Mouse (Mus musculus): ENCODE measurements at regions not wholly inside any gene's neighbourhood (a gene's known extent, or its start where the extent isn't known, plus 50 kb on each side); places are given as distances from the start of the nearest gene placed in this dataset.

DNA sequence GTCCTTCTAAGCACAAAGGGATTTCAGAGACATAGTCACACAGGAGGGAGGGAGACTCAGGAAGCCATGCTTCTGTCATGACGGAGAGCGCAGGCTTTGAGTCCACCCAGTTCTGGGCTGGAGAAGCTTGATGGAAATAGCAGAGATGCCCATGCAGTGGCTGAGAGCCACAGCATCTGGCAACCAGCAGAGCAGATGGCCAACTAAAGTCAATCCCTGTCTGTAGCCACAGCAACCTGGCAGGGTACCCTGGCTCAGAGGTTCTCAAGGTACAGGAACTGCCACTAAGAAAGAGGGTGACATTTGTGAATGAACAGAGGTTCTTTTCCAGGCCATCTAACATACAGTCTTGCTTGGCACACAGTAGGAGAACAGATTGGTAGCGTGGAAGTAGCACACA, 61.7 kb upstream of the Syt13 start:
- Histone ChIP-seq H3K36me3 (ENCODE audit: control insufficient read depth, insufficient read depth, low read length) (no peaks in the 10 kb centered on the region), H3K9ac (ENCODE audit: low read depth, low read length, severe bottlenecking) (no peak overlapping the region), H3K9me3 (ENCODE audit: control insufficient read depth, low read length) (no peaks in the 10 kb centered on the region), H3K27me3 (ENCODE audit: control insufficient read depth, insufficient read depth, low read length) (no peaks in the 10 kb centered on the region), H3K4me1 (ENCODE audit: control insufficient read depth, insufficient read depth, low read length) (peaks cover 2% of the 10 kb centered on the region; the same call in 1 of the 2 replicates), H3K4me2 (replicated peaks; ENCODE audit: low read depth, low read length, severe bottlenecking) (no peak overlapping the region), H3K27ac (replicated peaks; ENCODE audit: low read depth, low read length) (no peak overlapping the region), H3K4me3 (replicated peaks; ENCODE audit: low read length) (no peak overlapping the region)
- no peak for TF ChIP-seq POLR2A (IDR thresholded peaks at IDR 0.05; ENCODE audit: borderline replicate concordance, extremely low read depth, insufficient read depth, insufficient read length)
- DNase-seq (ENCODE audit: low spot score), result no peak
- 81% methylated on average over 3 of the region's 3 CpGs for whole genome bisulfite sequencing
- ATAC-seq (ENCODE audit: low FRiP score, low read depth), result no peak

DNA sequence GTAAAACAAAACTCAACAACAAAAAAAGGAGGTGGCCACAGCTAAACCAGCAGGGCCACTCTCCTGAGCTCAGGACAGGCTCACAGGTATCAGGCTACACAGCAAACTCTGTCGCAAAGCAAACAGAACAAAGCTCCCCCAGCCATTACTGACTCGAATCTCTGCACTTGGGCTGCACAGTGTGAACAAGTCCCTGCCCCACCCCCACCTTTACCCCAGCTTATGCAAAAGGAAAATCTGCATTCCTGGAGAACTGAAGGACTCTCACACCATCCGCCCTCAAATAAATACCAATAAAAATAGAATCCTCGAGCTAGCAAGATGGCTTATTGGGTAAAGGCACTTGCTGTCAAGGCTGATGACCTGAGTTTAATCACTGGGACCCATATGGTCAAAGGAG, 60.6 kb upstream of the Syt13 start:
- Histone ChIP-seq H3K4me2 (replicated peaks; ENCODE audit: low read depth, low read length, severe bottlenecking) (no peak overlapping the region), H3K4me3 (replicated peaks; ENCODE audit: low read length) (no peak overlapping the region), H3K9ac (ENCODE audit: low read depth, low read length, severe bottlenecking) (no peak overlapping the region), H3K27ac (replicated peaks; ENCODE audit: low read depth, low read length) (no peak overlapping the region), H3K4me1 (ENCODE audit: control insufficient read depth, insufficient read depth, low read length) (peaks cover under 1% of the 10 kb centered on the region; the same call in 1 of the 2 replicates), H3K27me3 (ENCODE audit: control insufficient read depth, insufficient read depth, low read length) (no peaks in the 10 kb centered on the region), H3K36me3 (ENCODE audit: control insufficient read depth, insufficient read depth, low read length) (no peaks in the 10 kb centered on the region), H3K9me3 (ENCODE audit: control insufficient read depth, low read length) (no peaks in the 10 kb centered on the region)
- no peak for TF ChIP-seq POLR2A (IDR thresholded peaks at IDR 0.05; ENCODE audit: borderline replicate concordance, extremely low read depth, insufficient read depth, insufficient read length)
- DNase-seq (ENCODE audit: low spot score) (no peak), ATAC-seq (ENCODE audit: low FRiP score, low read depth) (no peak)
- 38% methylated on average over 4 of the region's 4 CpGs for WGBS

DNA sequence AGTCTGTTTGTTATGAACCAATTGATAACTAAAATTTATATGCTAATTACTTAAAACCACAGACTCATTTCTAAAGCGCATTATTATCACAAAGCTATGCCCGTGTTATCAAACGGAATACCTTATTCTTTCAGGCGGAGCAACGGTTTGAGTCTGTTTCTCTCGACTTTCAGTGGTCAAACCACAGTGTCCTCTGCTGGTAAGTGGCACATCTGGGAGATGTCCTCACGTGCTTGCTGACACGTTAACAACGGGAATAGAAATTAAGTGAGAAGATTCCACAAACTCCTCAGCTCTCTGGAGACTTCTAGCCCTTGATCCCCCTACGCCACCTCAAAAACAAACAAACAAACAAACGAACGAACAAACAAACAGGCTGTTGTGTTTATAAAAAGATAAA, 58.9 kb upstream of the Syt13 start:
- H3K4me2 ChIP-seq (replicated peaks; ENCODE audit: low read depth, low read length, severe bottlenecking), result no peak overlapping the region
- ATAC-seq (ENCODE audit: low FRiP score, low read depth), result no peak
- H3K36me3 ChIP-seq (ENCODE audit: control insufficient read depth, insufficient read depth, low read length), result no peaks in the 10 kb centered on the region
- no peak for DNase-seq (ENCODE audit: low spot score)
- no peaks in the 10 kb centered on the region for H3K27me3 ChIP-seq (ENCODE audit: control insufficient read depth, insufficient read depth, low read length)
- 70% methylated on average over 12 of the region's 12 CpGs for WGBS
- TF ChIP-seq POLR2A (IDR thresholded peaks at IDR 0.05; ENCODE audit: borderline replicate concordance, extremely low read depth, insufficient read depth, insufficient read length), result no peak
- H3K27ac ChIP-seq (replicated peaks; ENCODE audit: low read depth, low read length), result no peak overlapping the region
- H3K4me1 ChIP-seq (ENCODE audit: control insufficient read depth, insufficient read depth, low read length), result no peaks in the 10 kb centered on the region
- H3K9me3 ChIP-seq (ENCODE audit: control insufficient read depth, low read length), result no peaks in the 10 kb centered on the region
- no peak overlapping the region for H3K4me3 ChIP-seq (replicated peaks; ENCODE audit: low read length)
- no peak overlapping the region for H3K9ac ChIP-seq (ENCODE audit: low read depth, low read length, severe bottlenecking)

DNA sequence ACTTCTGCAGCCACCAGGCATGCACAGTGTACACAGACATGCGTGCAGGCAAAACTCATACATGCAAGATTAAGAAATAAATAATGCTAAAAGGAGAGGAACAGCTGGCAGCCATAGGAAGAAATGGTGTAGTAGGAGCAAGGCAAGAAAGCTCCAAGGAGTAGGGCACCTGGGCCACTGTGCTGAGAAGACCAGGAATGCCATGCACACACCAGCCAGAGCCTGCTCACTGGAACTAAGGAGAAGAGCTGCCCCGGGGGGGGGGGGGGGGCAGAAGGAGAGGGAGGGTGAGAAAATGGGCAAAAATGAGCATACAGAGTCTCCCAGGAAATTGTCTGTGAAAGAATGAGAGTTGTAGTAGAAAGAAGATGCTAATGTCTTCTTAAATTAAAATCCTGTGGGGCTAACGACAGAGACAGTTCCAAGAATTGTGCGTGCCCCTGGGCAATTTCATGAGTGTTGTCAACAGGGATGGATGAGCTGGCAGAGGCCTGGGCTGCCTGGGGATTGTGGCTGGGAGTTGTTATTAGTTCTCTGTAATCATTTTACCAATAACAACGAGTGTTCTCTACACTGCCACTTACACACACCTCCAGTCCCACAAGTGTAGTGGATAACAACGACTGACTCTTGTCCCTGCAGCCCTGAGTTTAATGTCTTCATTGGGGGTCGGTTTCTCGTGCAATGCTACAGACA, 54.2 kb upstream of the Syt13 start:
- TF ChIP-seq POLR2A (IDR thresholded peaks at IDR 0.05; ENCODE audit: borderline replicate concordance, extremely low read depth, insufficient read depth, insufficient read length), result no peak
- Histone ChIP-seq H3K4me3 (replicated peaks; ENCODE audit: low read length) (no peak overlapping the region), H3K4me2 (replicated peaks; ENCODE audit: low read depth, low read length, severe bottlenecking) (no peak overlapping the region), H3K27ac (replicated peaks; ENCODE audit: low read depth, low read length) (no peak overlapping the region), H3K9me3 (ENCODE audit: control insufficient read depth, low read length) (no peaks in the 10 kb centered on the region), H3K36me3 (ENCODE audit: control insufficient read depth, insufficient read depth, low read length) (no peaks in the 10 kb centered on the region), H3K27me3 (ENCODE audit: control insufficient read depth, insufficient read depth, low read length) (no peaks in the 10 kb centered on the region), H3K9ac (ENCODE audit: low read depth, low read length, severe bottlenecking) (no peak overlapping the region), H3K4me1 (ENCODE audit: control insufficient read depth, insufficient read depth, low read length) (no peaks in the 10 kb centered on the region)
- no peak for ATAC-seq (ENCODE audit: low FRiP score, low read depth)
- 62% methylated on average over 8 of the region's 8 CpGs for WGBS
- no peak for DNase-seq (ENCODE audit: low spot score)
